Mouse (Mus musculus) embryonic facial prominence, embryonic 15.5 days (tissue): ENCODE measurements at regions not wholly inside any gene's neighbourhood (a gene's known extent, or its start where the extent isn't known, plus 50 kb on each side); places are given as distances from the start of the nearest gene placed in this dataset.

ENCODE experiments used
- ATAC-seq: fragments of 200-750 bp; cut with Nextera tagmentation; 2 replicates; pipeline ENCODE4 v1.8.0; 2017; ENCODE audit warnings: low read depth, moderate TSS enrichment; ENCODE audit not compliant: insufficient number of reproducible peaks, low FRiP score, low TSS enrichment
- H3K27ac ChIP-seq: fragments of 300-500 bp; sonication (generic); replicated peaks from 2 replicates; pipeline ENCODE4 v1.5.1; 2015; ENCODE audit warnings: mild to moderate bottlenecking, inconsistent platforms
- H3K27me3 ChIP-seq: fragments of 300-500 bp; sonication (generic); 2 replicates; pipeline ENCODE4 v1.6.1; 2015; ENCODE audit warnings: inconsistent platforms
- H3K36me3 ChIP-seq: fragments of 300-500 bp; sonication (generic); 2 replicates; pipeline ENCODE4 v1.6.1; 2015; ENCODE audit warnings: mild to moderate bottlenecking, inconsistent platforms
- H3K4me1 ChIP-seq: fragments of 300-500 bp; sonication (generic); 2 replicates; pipeline ENCODE4 v1.6.1; 2015; ENCODE audit warnings: inconsistent platforms
- H3K4me2 ChIP-seq: fragments of 300-500 bp; sonication (generic); replicated peaks from 2 replicates; pipeline ENCODE4 v1.6.1; 2015; ENCODE audit warnings: mild to moderate bottlenecking, inconsistent platforms
- H3K4me3 ChIP-seq: fragments of 300-500 bp; sonication (generic); replicated peaks from 2 replicates; pipeline ENCODE4 v1.5.1; 2015; ENCODE audit warnings: mild to moderate bottlenecking, inconsistent platforms
- H3K9ac ChIP-seq: fragments of 300-500 bp; sonication (generic); 2 replicates; pipeline ENCODE4 v1.6.1; 2015; ENCODE audit warnings: inconsistent platforms
- H3K9me3 ChIP-seq: fragments of 300-500 bp; sonication (generic); replicated peaks from 2 replicates; pipeline ENCODE4 v1.6.1; 2016; ENCODE audit warnings: inconsistent platforms
- WGBS: fragments of 180-500 bp; shearing (Covaris S2); methylation state at CpG from one replicate; pipeline ENCODE4 v1.1.7; 2015; 5-methylcytosine and 5-hydroxymethylcytosine counted together

DNA sequence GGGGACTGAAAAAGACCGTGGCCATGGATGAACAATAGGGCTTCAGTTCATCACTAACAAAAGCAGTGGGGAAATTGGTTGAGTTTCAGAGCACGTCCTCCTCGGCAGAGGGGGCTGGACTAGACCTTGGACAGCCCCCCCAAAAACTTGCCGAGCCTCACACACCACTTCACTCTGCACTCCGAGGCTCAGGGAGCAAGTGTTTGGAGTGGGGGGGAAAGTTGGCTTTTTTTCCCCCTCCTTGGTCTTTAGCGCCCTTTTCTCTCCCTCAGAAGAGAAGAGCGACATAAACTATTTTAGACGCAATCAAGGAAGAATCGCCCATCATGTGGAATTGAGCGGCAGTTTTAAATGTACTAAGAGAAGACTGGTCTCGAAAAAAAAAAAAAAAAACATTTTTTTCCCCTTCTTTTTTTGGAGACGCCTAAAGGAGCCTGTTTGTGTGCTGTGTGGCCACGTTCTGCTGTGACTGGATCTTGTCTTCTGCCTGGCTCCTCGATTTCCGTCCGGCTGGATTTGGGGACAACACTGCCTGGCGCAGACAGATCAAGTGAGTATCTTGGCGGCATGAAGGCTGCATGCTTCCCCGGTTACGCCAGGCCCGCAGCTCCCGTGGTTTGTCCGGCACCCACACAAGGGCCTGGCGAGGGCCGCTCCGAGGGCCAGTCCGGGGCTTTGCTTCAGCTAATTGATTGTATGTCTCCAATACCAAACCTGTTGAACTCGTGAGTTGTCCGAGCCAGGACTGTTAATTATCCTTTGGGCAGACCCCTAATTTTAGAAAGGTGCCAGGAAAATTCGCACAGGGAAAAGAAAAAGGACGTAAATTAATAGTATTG, 228.7 kb downstream of the Mef2c start:
- H3K4me3 ChIP-seq, result peak overlapping the region; percentile 19
- peaks cover 16% of the 10 kb centered on the region for H3K4me1 ChIP-seq
- ATAC-seq, result no peak
- H3K27me3 ChIP-seq, result peaks cover 78% of the 10 kb centered on the region
- peak overlapping the region; percentile 19; the same call in 1 of the 2 replicates for H3K4me2 ChIP-seq
- no peak overlapping the region for H3K9ac ChIP-seq
- H3K36me3 ChIP-seq, result no peaks in the 10 kb centered on the region
- no peaks in the 10 kb centered on the region for H3K9me3 ChIP-seq
- H3K27ac ChIP-seq, result no peak overlapping the region
- 1% methylated on average over 30 of the region's 31 CpGs for WGBS

DNA sequence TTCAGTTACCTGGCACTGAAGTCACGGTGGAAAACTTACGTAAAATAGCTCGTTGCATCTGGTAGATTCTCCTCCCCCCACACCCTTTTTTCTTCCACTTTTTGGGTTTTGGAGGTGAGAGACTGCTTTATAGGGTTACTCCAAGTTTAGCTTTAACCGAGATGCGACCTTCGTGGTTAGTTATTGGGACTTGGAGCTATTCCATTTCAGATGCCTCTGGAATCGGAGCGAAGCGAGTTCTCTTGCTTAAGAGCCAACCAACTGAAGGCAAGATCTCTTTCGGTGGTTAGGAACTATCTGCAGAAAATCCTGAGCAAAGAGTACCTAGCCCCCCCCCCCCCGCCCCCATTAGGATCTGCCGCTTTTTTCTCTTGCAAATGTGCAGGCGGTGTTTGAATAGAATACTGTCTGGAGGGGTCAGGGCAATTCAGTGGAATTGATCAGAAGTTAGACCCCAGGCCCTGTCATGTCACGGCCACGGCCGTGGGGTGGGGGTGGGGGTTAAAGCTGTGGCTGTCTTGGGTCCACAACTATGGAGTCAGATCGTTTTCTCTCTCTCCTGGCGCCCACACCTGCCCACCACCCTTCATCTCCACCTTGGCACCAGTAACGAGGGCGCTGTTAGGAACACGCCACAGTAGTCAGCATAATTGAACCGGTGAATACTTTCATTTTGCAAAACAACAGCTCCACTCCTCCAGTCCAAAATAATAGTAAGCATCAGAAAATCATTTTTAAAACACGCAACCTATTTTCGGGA, 229.6 kb downstream of the Mef2c start:
- Histone ChIP-seq H3K4me2 (peak overlapping the region; percentile 12; the same call in 1 of the 2 replicates), H3K36me3 (no peaks in the 10 kb centered on the region), H3K27ac (no peak overlapping the region), H3K9ac (no peak overlapping the region), H3K4me3 (peak overlapping the region; percentile 19), H3K9me3 (no peaks in the 10 kb centered on the region), H3K27me3 (peaks cover 78% of the 10 kb centered on the region), H3K4me1 (peaks cover 20% of the 10 kb centered on the region)
- WGBS, result 3% methylated on average over 24 of the region's 24 CpGs
- no peak for ATAC-seq

- peaks cover 79% of the 10 kb centered on the region for H3K27me3 ChIP-seq
- ATAC-seq, result no peak
- no peak overlapping the region for H3K9ac ChIP-seq
- H3K4me1 ChIP-seq, result peaks cover 20% of the 10 kb centered on the region
- H3K36me3 ChIP-seq, result no peaks in the 10 kb centered on the region
- no peaks in the 10 kb centered on the region for H3K9me3 ChIP-seq
- no peak overlapping the region for H3K27ac ChIP-seq
- 0% methylated on average over 1 of the region's 1 CpGs for WGBS
- peak overlapping the region; percentile 19; the same call in 1 of the 2 replicates for H3K4me3 ChIP-seq
- H3K4me2 ChIP-seq, result peak overlapping the region; percentile 12; the same call in 1 of the 2 replicates
Observed at GRCm38 (mm10) chr13:83733991-83734610, 230.3 kb downstream of the Mef2c start.

- no peak overlapping the region for H3K27ac ChIP-seq
- no peak overlapping the region for H3K4me2 ChIP-seq
- H3K27me3 ChIP-seq, result peaks cover 80% of the 10 kb centered on the region
- no peak for ATAC-seq
- peaks cover 17% of the 10 kb centered on the region for H3K4me1 ChIP-seq
- no peaks in the 10 kb centered on the region for H3K36me3 ChIP-seq
- no peak overlapping the region for H3K9ac ChIP-seq
- H3K9me3 ChIP-seq, result no peaks in the 10 kb centered on the region
- WGBS, result 9% methylated on average over 1 of the region's 1 CpGs
- no peak overlapping the region for H3K4me3 ChIP-seq
Observed at GRCm38 (mm10) chr13:83734656-83735055, 230.8 kb downstream of the Mef2c start.

DNA sequence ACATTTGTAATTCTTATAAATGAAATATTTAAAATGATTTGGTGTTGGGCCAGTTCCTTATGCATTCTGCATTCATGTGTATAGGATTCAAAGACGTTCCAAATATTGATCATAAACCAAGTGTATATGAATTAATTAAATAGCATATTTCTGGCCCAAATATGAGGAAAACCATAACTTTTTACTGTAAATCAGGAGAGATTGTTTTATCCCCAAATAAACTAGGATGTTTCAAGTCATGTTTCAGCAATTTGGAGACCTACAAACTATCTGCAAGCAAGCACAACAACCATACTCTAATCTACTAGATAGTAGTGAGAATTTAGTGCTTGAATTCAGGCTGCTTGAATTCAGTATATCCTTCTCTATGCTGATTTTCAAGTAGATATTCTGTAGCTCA, 231.3 kb downstream of the Mef2c start:
- H3K4me2 ChIP-seq, result no peak overlapping the region
- 35% methylated on average over 1 of the region's 1 CpGs for WGBS
- peaks cover 82% of the 10 kb centered on the region for H3K27me3 ChIP-seq
- no peak overlapping the region for H3K9ac ChIP-seq
- no peaks in the 10 kb centered on the region for H3K36me3 ChIP-seq
- H3K27ac ChIP-seq, result no peak overlapping the region
- no peak for ATAC-seq
- peaks cover 16% of the 10 kb centered on the region for H3K4me1 ChIP-seq
- H3K4me3 ChIP-seq, result no peak overlapping the region
- no peaks in the 10 kb centered on the region for H3K9me3 ChIP-seq

GRCm38 (mm10) chr13:83735631-83736475, 232.0 kb downstream of the Mef2c start:
- Histone ChIP-seq H3K9ac (no peak overlapping the region), H3K4me3 (no peak overlapping the region), H3K27ac (no peak overlapping the region), H3K4me1 (peaks cover 10% of the 10 kb centered on the region), H3K4me2 (no peak overlapping the region), H3K36me3 (no peaks in the 10 kb centered on the region), H3K9me3 (no peaks in the 10 kb centered on the region), H3K27me3 (peaks cover 83% of the 10 kb centered on the region)
- ATAC-seq, result no peak
- 51% methylated on average over 10 of the region's 10 CpGs for WGBS

- Histone ChIP-seq H3K4me3 (no peak overlapping the region), H3K4me2 (no peak overlapping the region), H3K9me3 (no peaks in the 10 kb centered on the region), H3K27ac (no peak overlapping the region), H3K4me1 (peaks cover 5% of the 10 kb centered on the region), H3K9ac (no peak overlapping the region), H3K36me3 (no peaks in the 10 kb centered on the region), H3K27me3 (peaks cover 80% of the 10 kb centered on the region)
- WGBS, result 6% methylated on average over 9 of the region's 9 CpGs
- no peak for ATAC-seq
Observed at GRCm38 (mm10) chr13:83737031-83737825, 233.4 kb downstream of the Mef2c start.

DNA sequence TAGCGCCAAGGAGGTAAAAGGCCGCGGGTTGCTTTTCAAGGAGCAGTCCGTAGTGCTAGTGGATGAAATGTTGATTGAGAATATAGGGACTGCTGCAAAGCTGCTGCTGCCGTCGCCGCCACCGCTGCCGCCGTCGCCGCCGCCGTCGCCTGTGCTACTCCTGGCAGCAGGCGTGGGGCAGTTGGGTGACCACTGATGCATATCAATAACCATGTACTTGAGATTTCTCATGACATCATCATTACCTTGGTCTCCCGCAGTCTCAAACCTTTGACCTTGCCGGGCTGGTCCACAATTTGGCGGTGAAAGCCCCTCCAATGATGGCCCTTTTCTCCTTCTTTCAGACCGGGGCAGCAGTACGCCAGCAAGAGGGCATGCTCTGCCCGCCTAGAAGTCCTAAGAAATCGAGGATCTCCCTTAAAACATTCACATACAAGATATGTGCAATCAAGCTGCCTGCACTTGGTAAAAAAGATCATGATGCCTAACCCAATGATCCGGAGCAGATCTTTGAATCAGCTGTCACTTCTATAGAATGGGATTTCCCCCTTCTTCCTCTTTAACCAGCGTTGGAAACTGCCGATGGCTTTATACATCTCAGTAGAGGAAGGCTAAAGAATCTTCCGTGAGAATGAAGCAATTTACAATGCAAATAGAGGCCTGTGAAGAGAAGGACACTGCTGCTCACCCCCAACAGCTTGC, 234.1 kb downstream of the Mef2c start:
- Histone ChIP-seq H3K9ac (no peak overlapping the region), H3K36me3 (no peaks in the 10 kb centered on the region), H3K4me1 (peaks cover 5% of the 10 kb centered on the region), H3K4me2 (no peak overlapping the region), H3K4me3 (peak overlapping the region; percentile 3; the same call in 1 of the 2 replicates), H3K27me3 (peaks cover 74% of the 10 kb centered on the region), H3K9me3 (no peaks in the 10 kb centered on the region), H3K27ac (no peak overlapping the region)
- WGBS, result under 1% methylated on average over 27 of the region's 27 CpGs
- no peak for ATAC-seq

- Histone ChIP-seq H3K9me3 (no peaks in the 10 kb centered on the region), H3K36me3 (no peaks in the 10 kb centered on the region), H3K27me3 (peaks cover 69% of the 10 kb centered on the region), H3K27ac (no peak overlapping the region), H3K4me1 (peaks cover 5% of the 10 kb centered on the region), H3K4me2 (peak overlapping the region; percentile 21), H3K9ac (no peak overlapping the region), H3K4me3 (peak overlapping the region; percentile 22)
- no peak for ATAC-seq
- 5% methylated on average over 12 of the region's 12 CpGs for WGBS
Observed at GRCm38 (mm10) chr13:83738528-83738981, 234.7 kb downstream of the Mef2c start.
